Mouse (Mus musculus) spleen, adult 12 weeks (tissue): Measurements from ENCODE around the gene Tgfbr2.
A peak's percentile ranks its signal among the peaks of the same experiment; 100 is the strongest.

ENCODE experiments used
- DNase-seq: peaks from one replicate; pipeline ENCODE4 v3.0.0; 2022; ENCODE audit warnings: low spot score

Tgfbr2 gene

GRCm38 (mm10) chr9:116156501-116156900, 18.7 kb downstream of the Tgfbr2 start:
- no peak for DNase-seq

- no peak for DNase-seq
Measured at GRCm38 (mm10) chr9:116152878-116153277, 22.3 kb downstream of the Tgfbr2 start.

GRCm38 (mm10) chr9:116150725-116151396, 24.3 kb downstream of the Tgfbr2 start:
- no peak for DNase-seq

GRCm38 (mm10) chr9:116148809-116149208, 26.4 kb downstream of the Tgfbr2 start:
- DNase-seq, result no peak

- no peak for DNase-seq
Measured at GRCm38 (mm10) chr9:116146235-116146634, 28.9 kb downstream of the Tgfbr2 start.

GRCm38 (mm10) chr9:116145231-116145641, 29.9 kb downstream of the Tgfbr2 start:
- DNase-seq, result peak; percentile 48

GRCm38 (mm10) chr9:116140422-116140821, 34.7 kb downstream of the Tgfbr2 start:
- DNase-seq, result no peak

- no peak for DNase-seq
Measured at GRCm38 (mm10) chr9:116139549-116139948, 35.6 kb downstream of the Tgfbr2 start.

- DNase-seq, result no peak
Measured at GRCm38 (mm10) chr9:116138595-116139134, 36.5 kb downstream of the Tgfbr2 start.

- DNase-seq, result no peak
Measured at GRCm38 (mm10) chr9:116137645-116138044, 37.5 kb downstream of the Tgfbr2 start.

- DNase-seq, result no peak
Measured at GRCm38 (mm10) chr9:116136811-116137210, 38.3 kb downstream of the Tgfbr2 start.

- no peak for DNase-seq
Measured at GRCm38 (mm10) chr9:116136146-116136545, 39.0 kb downstream of the Tgfbr2 start.

GRCm38 (mm10) chr9:116134488-116134887, 40.7 kb downstream of the Tgfbr2 start:
- no peak for DNase-seq

GRCm38 (mm10) chr9:116133312-116133980, 41.7 kb downstream of the Tgfbr2 start:
- DNase-seq, result no peak

GRCm38 (mm10) chr9:116128886-116129285, 46.3 kb downstream of the Tgfbr2 start:
- no peak for DNase-seq

GRCm38 (mm10) chr9:116128311-116128710, 46.8 kb downstream of the Tgfbr2 start:
- no peak for DNase-seq

GRCm38 (mm10) chr9:116126494-116126893, 48.7 kb downstream of the Tgfbr2 start:
- DNase-seq, result no peak

- no peak for DNase-seq
Measured at GRCm38 (mm10) chr9:116122969-116123589, 52.1 kb downstream of the Tgfbr2 start.

GRCm38 (mm10) chr9:116122544-116122943, 52.6 kb downstream of the Tgfbr2 start:
- DNase-seq, result no peak

GRCm38 (mm10) chr9:116121472-116121871, 53.7 kb downstream of the Tgfbr2 start:
- DNase-seq, result no peak

- no peak for DNase-seq
Measured at GRCm38 (mm10) chr9:116119990-116120389, 55.2 kb downstream of the Tgfbr2 start.

- DNase-seq, result no peak
Measured at GRCm38 (mm10) chr9:116118332-116118872, 56.8 kb downstream of the Tgfbr2 start.

GRCm38 (mm10) chr9:116115875-116116274, 59.3 kb downstream of the Tgfbr2 start:
- no peak for DNase-seq
